Mouse (Mus musculus) E14TG2a.4 (cell line): Measurements from ENCODE around the gene Lctl.
"Not testable (repeated sequence)": the region's sequence is repeated elsewhere in the genome, so short reads cannot be mapped to it uniquely, and the experiment has no call there.

Experiments
- CTCF ChIP-seq: conservative IDR thresholded peaks from 2 replicates; pipeline ENCODE4 v1.5.1; 2014; ENCODE audit warnings: low read length
- NANOG ChIP-seq: IDR thresholded peaks from 2 replicates; pipeline ENCODE4 v1.6.1; 2014; ENCODE audit warnings: borderline replicate concordance, low read length, mixed read lengths
- POU5F1 ChIP-seq: IDR thresholded peaks from 2 replicates; pipeline ENCODE4 v1.6.1; 2014; ENCODE audit warnings: low read length, borderline replicate concordance

DNA sequence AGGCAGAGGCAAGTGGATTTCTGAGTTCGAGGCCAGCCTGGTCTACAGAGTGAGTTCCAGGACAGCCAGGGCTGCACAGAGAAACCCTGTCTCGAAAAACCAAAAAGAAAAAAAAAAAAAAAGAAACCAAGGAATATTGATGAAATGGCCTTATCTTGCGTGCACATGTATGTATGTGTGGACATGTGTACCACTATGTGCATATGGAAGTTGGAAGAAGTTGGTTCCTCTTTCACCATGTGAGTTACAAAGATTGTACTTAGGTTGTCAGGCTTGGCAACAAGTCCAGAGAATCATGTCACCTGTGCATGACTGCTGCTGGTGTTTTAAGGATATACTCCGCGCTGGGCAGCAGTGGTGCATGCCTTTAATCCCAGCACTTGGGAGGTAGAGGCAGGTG lies 66.3 kb downstream of the Lctl start:
- not testable (repeated sequence) for TF ChIP-seq CTCF, POU5F1, NANOG
